In genomic region chr7:116842894-116843293, GRCm38 (mm10) we compare ENCODE assay signal across 15 mouse cellular contexts.
"Had no signal": no experiment of that assay in that cellular context is flagged by ENCODE, and none has a peak within 500 bp of the region (broad histone marks: within the 10 kb centered on the region; RNA-seq: fewer than 3 reads in every experiment).

No protein-coding gene starts in this region.

- ATAC-seq: inflammation-experienced regulatory T-cells, adult 6 months; intestine, postnatal 0 days; lung, postnatal 0 days; midbrain, embryonic 16.5 days had no signal

- H3K4me1 ChIP-seq: liver, embryonic 15.5 days; midbrain, embryonic 12.5 days had no signal

- H3K4me3 ChIP-seq: left cerebral cortex, adult 2 months; limb, embryonic 10.5 days; liver, embryonic 15.5 days; midbrain, embryonic 12.5 days had no signal

- H3K4me2 ChIP-seq: liver, embryonic 11.5 days; liver, embryonic 15.5 days; midbrain, embryonic 12.5 days had no signal

- H3K36me3 ChIP-seq: limb, embryonic 10.5 days; liver, embryonic 15.5 days; midbrain, embryonic 12.5 days had no signal

- H3K27me3 ChIP-seq: liver, embryonic 15.5 days; midbrain, embryonic 12.5 days had no signal

- H3K9me3 ChIP-seq: limb, embryonic 10.5 days; liver, embryonic 15.5 days; midbrain, embryonic 12.5 days had no signal

- DNase-seq: kidney, postnatal 10 days; lung, adult 2 months; lung, postnatal 4 days; right cerebral cortex, postnatal 14 days; thymus, postnatal 4 days had no signal

- H3K9ac ChIP-seq: liver, embryonic 15.5 days; midbrain, embryonic 12.5 days had no signal

- H3K27ac ChIP-seq: left cerebral cortex, adult 2 months; limb, embryonic 10.5 days; liver, embryonic 15.5 days; midbrain, embryonic 12.5 days; stomach, postnatal 0 days had no signal
